Mouse (Mus musculus) effector memory CD4-positive, alpha-beta T cell, adult 7 months (primary cell): ENCODE data around the gene Gm10130. TPM values are rescaled to one million over a fixed set of nuclear protein-coding genes. Genes with fewer than 3 reads are reported as not detected.

Experiments used
- polyA plus RNA-seq: library from polyadenylated mRNA; unstranded; fragments of 100-300 nt; shearing (Covaris generic); gene quantifications from one replicate; pipeline ENCODE4 v1.2.1, GENCODE M21; 2017

Gm10130 gene
- 1.8 TPM for polyA plus RNA-seq

DNA sequence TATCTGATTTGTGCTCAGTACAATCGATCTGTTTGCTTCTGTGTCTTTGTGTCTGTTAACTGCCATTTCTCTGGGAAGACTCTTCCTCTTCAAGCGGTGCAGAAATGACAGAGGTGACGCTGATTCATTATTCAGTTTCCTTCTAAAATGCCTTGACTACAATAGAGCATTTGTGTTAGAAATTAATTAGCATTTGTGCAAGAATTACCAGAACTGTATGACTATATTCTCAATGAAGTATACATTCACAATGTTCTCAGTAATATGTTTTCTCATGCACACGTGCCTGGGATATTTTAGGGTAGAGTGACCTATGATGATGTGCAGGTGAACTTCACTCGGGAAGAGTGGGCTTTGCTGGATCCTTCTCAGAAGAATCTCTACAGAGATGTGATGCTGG, at the start of gene Gm10130:
Gm10130 (plus strand) TSS at position 301 of the 400 bp plus-strand sequence.

DNA sequence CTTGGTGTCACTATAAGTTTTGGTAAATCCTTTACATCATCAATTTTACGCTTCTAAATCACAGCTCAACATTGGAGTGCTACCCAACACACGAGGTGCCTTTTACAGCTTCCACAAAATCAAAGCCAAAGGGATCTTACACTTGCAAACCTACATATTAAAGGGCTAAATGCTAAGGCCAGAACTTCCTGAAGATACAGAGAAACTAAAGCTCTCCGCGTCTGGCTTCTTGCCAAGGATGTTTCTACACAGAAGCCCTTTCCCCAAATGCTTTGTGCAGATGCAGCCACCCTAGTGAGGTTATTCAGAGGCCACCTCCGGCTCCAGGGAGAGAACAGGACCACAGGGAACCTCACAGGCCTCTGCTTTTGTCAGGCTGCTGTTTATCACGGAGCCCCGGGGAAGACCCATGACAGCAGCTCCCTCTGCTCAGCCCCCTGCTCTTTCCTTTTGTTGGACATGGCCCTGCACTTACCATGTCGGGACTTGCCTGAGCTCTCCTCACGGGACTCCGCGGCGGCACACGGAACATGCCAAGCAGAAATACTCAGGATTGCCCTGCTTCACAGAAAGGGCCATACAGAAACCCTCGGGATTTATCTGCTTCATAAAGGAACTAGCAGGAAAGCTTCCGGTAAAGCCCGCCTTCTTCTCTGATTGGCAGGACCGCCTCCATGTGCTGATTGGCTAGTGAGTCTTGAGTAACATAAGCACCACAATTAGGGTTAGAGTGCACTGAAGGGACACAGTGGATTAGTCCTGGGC, 38.8 kb downstream of the Gm10130 start, which contains the start of gene 3300002I08Rik:
3300002I08Rik (minus strand) TSS at position 653 of the 765 bp plus-strand sequence.

Other genes with a start within 250 kb of the Gm10130 start
- 15.8 TPM for gene Zfp120, start 187.0 kb upstream of the Gm10130 start, polyA plus RNA-seq
- gene Gm10770, start 144.0 kb upstream of the Gm10130 start, polyA plus RNA-seq, result not detected
- gene Gm14139, start 141.9 kb upstream of the Gm10130 start, polyA plus RNA-seq, result not detected
- gene Zfp937, start 105.6 kb upstream of the Gm10130 start, polyA plus RNA-seq, result 0.68 TPM
- 4.4 TPM for gene Gm21994, start 68.1 kb upstream of the Gm10130 start, polyA plus RNA-seq
- not detected for gene Gm14124, start 66.2 kb upstream of the Gm10130 start, polyA plus RNA-seq
- 0.68 TPM for gene 3300002I08Rik, start 39.1 kb downstream of the Gm10130 start, polyA plus RNA-seq
- gene Zfp442, start 127.8 kb downstream of the Gm10130 start, polyA plus RNA-seq, result 4.7 TPM
- 0.13 TPM for gene Zfp345, start 161.4 kb downstream of the Gm10130 start, polyA plus RNA-seq
- 153 TPM for gene Cst7, start 246.7 kb downstream of the Gm10130 start, polyA plus RNA-seq